Mouse (Mus musculus) subcutaneous adipose tissue, adult 2 months (tissue): ENCODE measurements around the gene C130032M10Rik. TPM values are rescaled to one million over a fixed set of nuclear protein-coding genes. Genes with fewer than 3 reads are reported as not detected.

Experiments
- polyA plus RNA-seq: library from polyadenylated mRNA; depleted of rRNA; stranded (reverse); fragments of >200 nt; gene quantifications from 2 replicates; pipeline ENCODE4 v1.2.3, GENCODE M21; 2012; ENCODE audit warnings: low replicate concordance; rRNA removed

The C130032M10Rik gene
- polyA plus RNA-seq: not detected in 2 replicates

GRCm38 (mm10) chr9:114515364-114515763 lies at the start of gene C130032M10Rik:
Gene C130032M10Rik (plus strand): TSS chr9:114515697.

GRCm38 (mm10) chr9:114504816-114505215 lies 10.7 kb upstream of the C130032M10Rik start, which contains the start of gene Ccr4:
Gene Ccr4 (minus strand): TSS chr9:114504916.

GRCm38 (mm10) chr9:114563761-114564606 lies 48.5 kb downstream of the C130032M10Rik start, which contains the start of gene Trim71:
Gene Trim71 (minus strand): TSS chr9:114564369.

Other genes starting within 250 kb of the C130032M10Rik start
- not detected in 2 replicates for gene Bcl2a1c, start 185.6 kb upstream of the C130032M10Rik start, polyA plus RNA-seq
- 180 and 243 TPM in 2 replicates for gene Crtap, start 125.0 kb upstream of the C130032M10Rik start, polyA plus RNA-seq
- 54.0 and 60.9 TPM in 2 replicates for gene Glb1, start 114.6 kb upstream of the C130032M10Rik start, polyA plus RNA-seq
- 5.5 and 11.2 TPM in 2 replicates for gene Tmppe, start 114.6 kb upstream of the C130032M10Rik start, polyA plus RNA-seq
- 0.27 and 0.30 TPM in 2 replicates for gene Ccr4, start 10.8 kb upstream of the C130032M10Rik start, polyA plus RNA-seq
- 0.01 TPM in 1 of 2 replicates, not detected in the other for gene Trim71, start 48.7 kb downstream of the C130032M10Rik start, polyA plus RNA-seq
- 23.9 and 39.2 TPM in 2 replicates for gene Cnot10, start 124.5 kb downstream of the C130032M10Rik start, polyA plus RNA-seq
- gene Dync1li1, start 173.1 kb downstream of the C130032M10Rik start, polyA plus RNA-seq: 17.5 and 22.6 TPM in 2 replicates
- 44.8 and 62.3 TPM in 2 replicates for gene Cmtm6, start 215.4 kb downstream of the C130032M10Rik start, polyA plus RNA-seq